Mouse (Mus musculus) lung, embryonic 14.5 days (tissue): ENCODE data around the gene Hoxc12. TPM values are rescaled to one million over a fixed set of nuclear protein-coding genes. Genes with fewer than 3 reads are reported as not detected.

Experiments
- ATAC-seq: fragments of 200-750 bp; cut with Nextera tagmentation; 2 replicates; pipeline ENCODE4 v1.8.0; 2017; ENCODE audit warnings: mild to moderate bottlenecking, moderate TSS enrichment, moderate library complexity; ENCODE audit not compliant: insufficient read depth
- DNase-seq: peaks from one replicate; pipeline ENCODE4 v3.0.0-alpha.2; 2015
- H3K27ac ChIP-seq: fragments of 300-500 bp; sonication (generic); 2 replicates; pipeline ENCODE4 v1.5.1; 2014; ENCODE audit warnings: low read depth, mild to moderate bottlenecking, moderate library complexity
- H3K27me3 ChIP-seq: fragments of 300-500 bp; sonication (generic); 2 replicates; pipeline ENCODE4 v1.6.1; 2014; ENCODE audit warnings: low read length, control low read depth; ENCODE audit not compliant: insufficient read depth
- H3K36me3 ChIP-seq: fragments of 300-500 bp; sonication (generic); 2 replicates; pipeline ENCODE4 v1.6.1; 2014; ENCODE audit warnings: control low read depth; ENCODE audit not compliant: insufficient read depth
- H3K4me1 ChIP-seq: fragments of 300-500 bp; sonication (generic); 2 replicates; pipeline ENCODE4 v1.6.1; 2014; ENCODE audit warnings: antibody characterized with exemption, control low read depth; ENCODE audit not compliant: insufficient read depth
- H3K4me2 ChIP-seq: fragments of 300-500 bp; sonication (generic); 2 replicates; pipeline ENCODE4 v1.6.1; 2014; ENCODE audit warnings: mild to moderate bottlenecking
- H3K4me3 ChIP-seq: fragments of 300-500 bp; sonication (generic); 2 replicates; pipeline ENCODE4 v1.5.1; 2014; ENCODE audit warnings: low read depth, low read length
- H3K9ac ChIP-seq: fragments of 300-500 bp; sonication (generic); 2 replicates; pipeline ENCODE4 v1.6.1; 2014
- H3K9me3 ChIP-seq: fragments of 300-500 bp; sonication (generic); 2 replicates; pipeline ENCODE4 v1.6.1; 2016; ENCODE audit warnings: low read depth, low read length, control low read depth
- CTCF ChIP-seq: IDR thresholded peaks from 2 replicates; pipeline ENCODE4 v1.5.1; 2016; ENCODE audit warnings: antibody characterized with exemption, low read depth
- WGBS: fragments of 180-500 bp; shearing (Covaris S2); extraction: QIAGEN DNeasy Blood & Tissue Kit; methylation state at CpG from one replicate; pipeline ENCODE4 v1.1.7; 2014; 5-methylcytosine and 5-hydroxymethylcytosine counted together
- polyA plus RNA-seq: library from polyadenylated mRNA; unstranded; fragments of >200 nt; fragmentation: Nextera tagmentation; extraction: Ambion mirVana; gene quantifications from 2 replicates; pipeline ENCODE4 v1.2.1, GENCODE M21; 2014

The Hoxc12 gene
- polyA plus RNA-seq, 1 experiment from 2014 or later: not detected

- H3K36me3 ChIP-seq: no peaks in the 10 kb centered on the region
- 0 out of 2 replicates have a peak, but pooled peaks cover 2% of the 10 kb centered on the region for H3K4me1 ChIP-seq
- no peak overlapping the region for H3K9ac ChIP-seq
- H3K4me3 ChIP-seq: no peak overlapping the region
- H3K27ac ChIP-seq: no peak overlapping the region
- DNase-seq: no peak
- no peak for TF ChIP-seq CTCF
- no peaks in the 10 kb centered on the region for H3K9me3 ChIP-seq
- WGBS: 1% methylated on average over 13 of the region's 13 CpGs
- H3K27me3 ChIP-seq: peaks cover 100% of the 10 kb centered on the region
- ATAC-seq: no peak
- H3K4me2 ChIP-seq: no peak overlapping the region
These were observed 42.3 kb downstream of the Hoxc12 start for GRCm38 (mm10) chr15:102978615-102979515.

- no peak overlapping the region for H3K4me2 ChIP-seq
- ATAC-seq (no peak), DNase-seq (no peak)
- H3K4me1 ChIP-seq: 0 out of 2 replicates have a peak, but pooled peaks cover 2% of the 10 kb centered on the region
- no peak overlapping the region for H3K9ac ChIP-seq
- peaks cover 100% of the 10 kb centered on the region for H3K27me3 ChIP-seq
- TF ChIP-seq CTCF: no peak
- H3K27ac ChIP-seq: no peak overlapping the region
- WGBS: 0% methylated on average over 1 of the region's 1 CpGs
- no peaks in the 10 kb centered on the region for H3K9me3 ChIP-seq
- no peaks in the 10 kb centered on the region for H3K36me3 ChIP-seq
- H3K4me3 ChIP-seq: no peak overlapping the region
These were observed 43.4 kb downstream of the Hoxc12 start for GRCm38 (mm10) chr15:102979936-102980335.

GRCm38 (mm10) chr15:102980352-102980751 is 43.8 kb downstream of the Hoxc12 start:
- no peak overlapping the region for H3K4me3 ChIP-seq
- no peak for TF ChIP-seq CTCF
- DNase-seq (no peak), ATAC-seq (no peak)
- WGBS: 5% methylated on average over 11 of the region's 11 CpGs
- 0 out of 2 replicates have a peak, but pooled peaks cover 2% of the 10 kb centered on the region for H3K4me1 ChIP-seq
- H3K36me3 ChIP-seq: no peaks in the 10 kb centered on the region
- H3K27me3 ChIP-seq: peaks cover 100% of the 10 kb centered on the region
- H3K4me2 ChIP-seq: no peak overlapping the region
- no peak overlapping the region for H3K27ac ChIP-seq
- H3K9me3 ChIP-seq: no peaks in the 10 kb centered on the region
- no peak overlapping the region for H3K9ac ChIP-seq

- Histone ChIP-seq H3K27me3 (peaks cover 100% of the 10 kb centered on the region), H3K4me3 (peak overlapping the region; percentile 26; the same call in 1 of the 2 replicates), H3K9ac (no peak overlapping the region), H3K36me3 (no peaks in the 10 kb centered on the region), H3K4me1 (0 out of 2 replicates have a peak, but pooled peaks cover 2% of the 10 kb centered on the region), H3K9me3 (no peaks in the 10 kb centered on the region), H3K4me2 (peak overlapping the region; percentile 46; the same call in 1 of the 2 replicates), H3K27ac (no peak overlapping the region)
- no peak for ATAC-seq
- TF ChIP-seq CTCF: no peak
- no peak for DNase-seq
- 0% methylated on average over 14 of the region's 14 CpGs for WGBS
These were observed 44.4 kb downstream of the Hoxc12 start for GRCm38 (mm10) chr15:102980912-102981311.

- under 1% methylated on average over 88 of the region's 88 CpGs for WGBS
- H3K27ac ChIP-seq: no peak overlapping the region
- H3K27me3 ChIP-seq: peaks cover 100% of the 10 kb centered on the region
- no peak overlapping the region for H3K9ac ChIP-seq
- H3K4me2 ChIP-seq: peak overlapping the region; percentile 46
- DNase-seq (no peak), ATAC-seq (0 out of 2 replicates have a peak, but pooled peaks have one; percentile 25)
- peak overlapping the region; percentile 26 for H3K4me3 ChIP-seq
- 0 out of 2 replicates have a peak, but pooled peaks cover 2% of the 10 kb centered on the region for H3K4me1 ChIP-seq
- no peaks in the 10 kb centered on the region for H3K9me3 ChIP-seq
- no peak for TF ChIP-seq CTCF
- H3K36me3 ChIP-seq: no peaks in the 10 kb centered on the region
These were observed 45.1 kb downstream of the Hoxc12 start for GRCm38 (mm10) chr15:102981379-102982288.

- Histone ChIP-seq H3K4me1 (0 out of 2 replicates have a peak, but pooled peaks cover 2% of the 10 kb centered on the region), H3K4me2 (no peak overlapping the region), H3K4me3 (no peak overlapping the region), H3K9me3 (no peaks in the 10 kb centered on the region), H3K27ac (no peak overlapping the region), H3K27me3 (peaks cover 100% of the 10 kb centered on the region), H3K36me3 (no peaks in the 10 kb centered on the region), H3K9ac (no peak overlapping the region)
- no peak for DNase-seq
- 2% methylated on average over 12 of the region's 12 CpGs for WGBS
- TF ChIP-seq CTCF: no peak
- no peak for ATAC-seq
These were observed 47.2 kb downstream of the Hoxc12 start for GRCm38 (mm10) chr15:102983716-102984115.

GRCm38 (mm10) chr15:102984521-102984920 is 48.0 kb downstream of the Hoxc12 start:
- Histone ChIP-seq H3K9ac (no peak overlapping the region), H3K4me3 (no peak overlapping the region), H3K27me3 (peaks cover 100% of the 10 kb centered on the region), H3K4me2 (no peak overlapping the region), H3K4me1 (0 out of 2 replicates have a peak, but pooled peaks cover 2% of the 10 kb centered on the region), H3K36me3 (no peaks in the 10 kb centered on the region), H3K9me3 (no peaks in the 10 kb centered on the region), H3K27ac (no peak overlapping the region)
- no peak for TF ChIP-seq CTCF
- DNase-seq (no peak), ATAC-seq (no peak)
- 3% methylated on average over 10 of the region's 10 CpGs for WGBS
